Mouse (Mus musculus): ENCODE data around the gene Gm44965.

- TF ChIP-seq POLR2A (IDR thresholded peaks at IDR 0.05; ENCODE audit: low read depth, low read length), result no peak
- TF ChIP-seq CTCF (conservative IDR thresholded peaks at IDR 0.05; ENCODE audit: insufficient read depth, insufficient read length, low read depth, low read length), result no peak
These were observed 37.8 kb upstream of the Gm44965 start for GRCm38 (mm10) chr6:48555956-48556355.
